Mouse (Mus musculus): ENCODE results near the gene Tctn1. TPM values are rescaled to one million over a fixed set of nuclear protein-coding genes. Genes with fewer than 3 reads are reported as not detected.

Tctn1 gene
- polyA plus RNA-seq (2012; rRNA removed), result 22.1 and 25.3 TPM in 2 replicates

DNA sequence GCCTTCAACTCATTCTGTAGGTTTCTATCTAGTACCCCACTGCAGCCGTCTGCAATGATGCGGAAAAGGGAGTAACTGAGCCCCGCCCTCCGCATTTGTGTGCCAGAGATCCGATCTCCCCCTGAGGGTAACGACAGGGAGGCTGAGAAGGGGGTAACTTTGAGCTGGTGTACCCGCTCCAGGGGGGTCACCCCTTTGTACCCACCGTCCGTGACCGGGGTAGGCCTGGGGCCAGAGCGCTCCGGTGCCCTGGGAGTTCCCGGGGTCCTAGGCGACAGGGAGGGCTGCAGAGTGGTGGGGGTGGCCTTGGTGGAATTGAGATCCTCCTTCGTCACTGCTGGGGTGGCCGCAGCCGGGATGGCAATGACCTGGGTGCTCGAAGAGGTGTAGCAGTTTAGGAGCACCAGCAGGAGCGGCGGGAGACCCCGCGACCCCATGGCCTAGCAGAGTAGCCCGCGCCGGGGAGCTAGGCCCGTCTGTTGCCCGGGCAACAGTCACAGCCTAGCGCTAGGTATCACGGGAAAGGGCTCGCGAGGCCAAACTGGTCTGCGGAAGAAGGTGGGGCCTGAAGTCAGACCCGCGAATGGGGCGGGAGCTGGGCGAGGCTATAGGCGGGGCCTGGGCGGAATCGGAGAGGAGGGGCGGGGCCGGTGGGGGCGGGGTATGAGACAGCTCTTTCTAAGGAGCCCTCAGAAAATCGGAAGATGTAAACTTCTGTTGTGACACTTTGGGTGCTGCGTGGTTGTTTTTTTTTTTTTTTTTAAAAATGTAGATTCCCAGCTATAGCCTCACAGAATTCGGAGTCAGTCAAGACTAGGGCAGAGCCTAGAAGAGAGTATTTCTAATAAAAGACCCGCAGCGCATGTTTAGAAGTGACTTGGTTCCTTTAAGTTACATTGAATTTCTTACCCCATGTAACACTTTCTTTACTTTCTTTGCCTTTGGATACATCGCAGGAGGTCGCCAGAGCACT lies at the start of gene Tctn1:
Gene Tctn1, minus strand, starts transcription at position 528 of the 973 bp plus-strand sequence.
- H3K36me3 ChIP-seq (ENCODE audit: control insufficient read depth, insufficient read depth, low read length), result no peaks in the 10 kb centered on the region
- WGBS, result 1% methylated on average over 49 of the region's 49 CpGs

DNA sequence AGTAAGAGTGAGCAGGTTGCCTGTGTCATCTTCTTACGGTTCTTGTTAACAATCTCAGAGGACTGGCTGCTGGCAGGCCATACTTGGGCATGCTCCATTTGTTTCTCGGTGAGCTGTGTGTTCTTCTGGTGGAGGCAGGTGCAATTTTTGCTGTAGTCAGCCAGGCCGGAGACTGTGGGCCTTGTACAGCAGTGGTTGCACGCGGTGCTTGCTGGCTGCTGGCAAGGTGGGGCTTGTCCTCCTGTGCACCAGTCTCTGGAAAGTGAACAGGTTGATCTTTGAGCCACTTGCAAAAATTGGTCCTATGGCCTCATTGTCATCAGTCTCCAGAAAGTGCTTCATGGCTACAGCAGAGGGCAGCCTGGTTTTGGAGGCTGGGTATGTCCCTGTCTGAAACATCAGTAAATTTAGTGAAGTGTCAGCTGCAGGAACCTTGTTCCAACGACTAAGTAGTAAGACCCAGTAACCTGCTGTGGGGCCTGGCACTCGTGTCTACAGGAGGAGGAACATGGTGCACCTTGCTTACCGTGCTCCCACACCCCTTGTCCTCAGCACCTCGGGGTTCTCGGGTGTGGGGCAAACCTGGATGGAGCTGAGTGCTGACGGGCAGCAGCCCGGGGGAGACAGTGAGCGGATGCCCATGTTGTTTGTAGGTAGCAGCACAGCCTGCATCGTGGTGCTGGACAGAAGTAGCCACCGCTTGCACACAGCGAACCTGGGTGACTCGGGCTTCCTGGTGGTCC lies 48.9 kb upstream of the Tctn1 start:
- WGBS, result 72% methylated on average over 17 of the region's 17 CpGs
- no peak for DNase-seq (ENCODE audit: low read depth in 1 of 2, low spot score in 2 of 2)
- Histone ChIP-seq H3K4me3 (ENCODE audit: extremely low read depth, insufficient read depth, insufficient read length) (no peak overlapping the region), H3K27me3 (ENCODE audit: control insufficient read depth, insufficient read depth, low read length) (no peaks in the 10 kb centered on the region), H3K27ac (ENCODE audit: insufficient read depth, low read length) (peak overlapping the region; percentile 1; the same call in 1 of the 2 replicates), H3K4me1 (ENCODE audit: control insufficient read depth, insufficient read depth, insufficient read length) (peaks cover 41% of the 10 kb centered on the region; the same call in 1 of the 2 replicates), H3K36me3 (ENCODE audit: control insufficient read depth, insufficient read depth, low read length) (peaks cover 17% of the 10 kb centered on the region)
- TF ChIP-seq POLR2A (IDR thresholded peaks at IDR 0.05; ENCODE audit: low read depth, low read length) (no peak), CTCF (IDR thresholded peaks at IDR 0.05; ENCODE audit: extremely low read depth, insufficient read depth, insufficient read length, insufficient replicate concordance) (no peak)

More for the DNA sequence above, at the start of gene Tctn1:
- H3K27me3 ChIP-seq (ENCODE audit: control insufficient read depth, insufficient read depth, low read length), result no peaks in the 10 kb centered on the region
- peak within 1 kb of the TSS; percentile 70 for H3K4me3 ChIP-seq (ENCODE audit: extremely low read depth, insufficient read depth, insufficient read length)
- peak; percentile 88 to 90 for DNase-seq (ENCODE audit: low read depth in 1 of 2, low spot score in 2 of 2)
- peak within 1 kb of the TSS; percentile 85 for H3K27ac ChIP-seq (ENCODE audit: insufficient read depth, low read length)
- TF ChIP-seq POLR2A (IDR thresholded peaks at IDR 0.05; ENCODE audit: low read depth, low read length) (no peak), CTCF (IDR thresholded peaks at IDR 0.05; ENCODE audit: extremely low read depth, insufficient read depth, insufficient read length, insufficient replicate concordance) (no peak)
- H3K4me1 ChIP-seq (ENCODE audit: control insufficient read depth, insufficient read depth, insufficient read length), result peaks cover 23% of the 10 kb centered on the region; the same call in 1 of the 2 replicates

DNA sequence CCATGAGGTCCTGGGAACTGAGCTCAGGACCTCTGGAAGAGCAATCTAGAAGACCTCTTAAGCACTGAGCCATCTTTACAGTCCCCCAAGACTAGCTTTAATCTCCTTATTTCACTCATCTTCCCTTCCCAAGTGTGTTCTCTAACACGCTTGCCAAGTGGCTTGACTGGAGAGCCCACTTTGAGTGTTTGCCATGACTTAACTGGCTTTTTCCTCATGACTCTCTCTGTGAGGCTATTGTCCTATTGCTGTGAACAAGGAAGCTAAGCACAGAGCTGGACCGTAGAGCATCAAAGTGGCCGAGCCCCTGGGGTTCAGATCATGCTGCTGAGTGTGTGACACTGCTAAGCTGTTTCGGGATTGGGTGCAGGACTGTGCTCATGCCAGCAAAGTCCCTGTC lies 48.1 kb upstream of the Tctn1 start:
- Histone ChIP-seq H3K4me1 (ENCODE audit: control insufficient read depth, insufficient read depth, insufficient read length) (peaks cover 36% of the 10 kb centered on the region; the same call in 1 of the 2 replicates), H3K27ac (ENCODE audit: insufficient read depth, low read length) (no peak overlapping the region), H3K36me3 (ENCODE audit: control insufficient read depth, insufficient read depth, low read length) (peaks cover 18% of the 10 kb centered on the region), H3K27me3 (ENCODE audit: control insufficient read depth, insufficient read depth, low read length) (no peaks in the 10 kb centered on the region), H3K4me3 (ENCODE audit: extremely low read depth, insufficient read depth, insufficient read length) (no peak overlapping the region)
- no peak for TF ChIP-seq CTCF (IDR thresholded peaks at IDR 0.05; ENCODE audit: extremely low read depth, insufficient read depth, insufficient read length, insufficient replicate concordance)
- no peak for TF ChIP-seq POLR2A (IDR thresholded peaks at IDR 0.05; ENCODE audit: low read depth, low read length)
- no peak for DNase-seq (ENCODE audit: low read depth in 1 of 2, low spot score in 2 of 2)
- WGBS, result 97% methylated on average over 4 of the region's 4 CpGs

DNA sequence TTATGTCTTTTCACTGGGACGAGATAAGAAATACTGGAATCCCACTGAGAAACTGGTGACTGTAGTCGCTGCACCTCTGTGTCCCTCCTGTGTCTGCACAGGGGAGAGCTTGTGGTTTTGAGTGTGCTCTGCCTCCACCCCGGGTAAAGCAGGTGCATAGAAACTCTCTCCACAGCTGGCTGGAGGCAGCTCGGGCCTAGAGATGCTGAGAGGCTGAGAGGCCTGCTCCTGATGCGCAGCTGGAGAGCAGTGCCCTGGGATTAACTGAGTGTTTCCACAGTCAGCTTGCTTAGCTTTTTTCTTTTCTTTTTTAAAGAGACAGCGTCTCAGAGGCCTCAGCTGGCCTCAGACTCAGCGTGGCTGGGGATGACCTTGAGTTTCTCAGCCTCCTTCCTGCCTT lies 47.4 kb upstream of the Tctn1 start:
- no peaks in the 10 kb centered on the region for H3K27me3 ChIP-seq (ENCODE audit: control insufficient read depth, insufficient read depth, low read length)
- WGBS, result 32% methylated on average over 7 of the region's 7 CpGs
- H3K4me3 ChIP-seq (ENCODE audit: extremely low read depth, insufficient read depth, insufficient read length), result no peak overlapping the region
- DNase-seq (ENCODE audit: low read depth in 1 of 2, low spot score in 2 of 2), result peak in 1 of 2 experiments; percentile 20
- TF ChIP-seq POLR2A (IDR thresholded peaks at IDR 0.05; ENCODE audit: low read depth, low read length), result no peak
- TF ChIP-seq CTCF (IDR thresholded peaks at IDR 0.05; ENCODE audit: extremely low read depth, insufficient read depth, insufficient read length, insufficient replicate concordance), result no peak
- peaks cover 18% of the 10 kb centered on the region for H3K36me3 ChIP-seq (ENCODE audit: control insufficient read depth, insufficient read depth, low read length)
- peaks cover 30% of the 10 kb centered on the region; the same call in 1 of the 2 replicates for H3K4me1 ChIP-seq (ENCODE audit: control insufficient read depth, insufficient read depth, insufficient read length)
- H3K27ac ChIP-seq (ENCODE audit: insufficient read depth, low read length), result peak overlapping the region; percentile 25; the same call in 1 of the 2 replicates

DNA sequence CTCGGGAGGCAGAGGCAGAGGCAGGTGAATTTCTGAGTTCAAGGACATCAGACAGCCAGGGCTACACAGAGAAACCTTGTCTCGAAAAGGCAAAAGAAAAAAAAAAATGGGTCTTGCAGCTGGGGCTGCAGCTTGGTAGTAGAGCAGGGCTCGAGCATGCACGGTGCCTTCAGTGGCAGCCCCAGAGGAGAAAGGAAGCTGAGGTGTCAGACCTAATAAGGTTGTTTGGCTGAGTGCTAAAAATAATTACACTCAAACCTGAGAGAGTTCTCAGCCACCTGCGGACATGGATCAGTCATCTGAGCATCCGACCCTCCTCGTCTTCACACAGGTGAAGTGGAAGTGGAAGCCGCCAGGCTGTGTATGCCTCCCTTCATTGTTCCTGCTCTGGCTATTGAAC lies 46.4 kb upstream of the Tctn1 start:
- H3K36me3 ChIP-seq (ENCODE audit: control insufficient read depth, insufficient read depth, low read length), result peaks cover 18% of the 10 kb centered on the region
- H3K4me1 ChIP-seq (ENCODE audit: control insufficient read depth, insufficient read depth, insufficient read length), result peaks cover 28% of the 10 kb centered on the region; the same call in 1 of the 2 replicates
- no peaks in the 10 kb centered on the region for H3K27me3 ChIP-seq (ENCODE audit: control insufficient read depth, insufficient read depth, low read length)
- H3K27ac ChIP-seq (ENCODE audit: insufficient read depth, low read length), result peak overlapping the region; percentile 62
- WGBS, result 33% methylated on average over 8 of the region's 8 CpGs
- TF ChIP-seq POLR2A (IDR thresholded peaks at IDR 0.05; ENCODE audit: low read depth, low read length), result no peak
- no peak for TF ChIP-seq CTCF (IDR thresholded peaks at IDR 0.05; ENCODE audit: extremely low read depth, insufficient read depth, insufficient read length, insufficient replicate concordance)
- no peak overlapping the region for H3K4me3 ChIP-seq (ENCODE audit: extremely low read depth, insufficient read depth, insufficient read length)
- no peak for DNase-seq (ENCODE audit: low read depth in 1 of 2, low spot score in 2 of 2)

DNA sequence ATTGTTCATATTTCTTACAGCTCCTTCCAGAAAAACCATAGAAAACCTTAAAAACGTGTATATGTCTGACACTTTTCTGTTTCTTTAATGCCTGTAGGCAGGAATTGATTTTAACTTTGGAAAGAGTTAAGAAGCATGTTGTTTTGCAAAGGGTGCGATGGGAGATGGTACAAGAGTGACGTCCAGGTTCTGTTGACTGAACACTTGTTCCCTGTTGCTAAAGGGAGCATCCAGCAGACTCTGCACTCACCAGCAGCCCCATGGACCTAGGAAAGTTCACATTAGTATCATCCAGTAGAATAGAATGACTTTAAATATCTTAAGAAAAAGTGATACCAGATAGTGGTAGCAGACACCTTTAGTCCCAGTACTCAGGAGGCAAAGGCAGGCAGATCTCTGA lies 42.3 kb upstream of the Tctn1 start:
- Histone ChIP-seq H3K36me3 (ENCODE audit: control insufficient read depth, insufficient read depth, low read length) (peaks cover 10% of the 10 kb centered on the region), H3K27me3 (ENCODE audit: control insufficient read depth, insufficient read depth, low read length) (no peaks in the 10 kb centered on the region), H3K4me1 (ENCODE audit: control insufficient read depth, insufficient read depth, insufficient read length) (peaks cover 16% of the 10 kb centered on the region; the same call in 1 of the 2 replicates), H3K27ac (ENCODE audit: insufficient read depth, low read length) (no peak overlapping the region), H3K4me3 (ENCODE audit: extremely low read depth, insufficient read depth, insufficient read length) (no peak overlapping the region)
- no peak for DNase-seq (ENCODE audit: low read depth in 1 of 2, low spot score in 2 of 2)
- TF ChIP-seq POLR2A (IDR thresholded peaks at IDR 0.05; ENCODE audit: low read depth, low read length) (no peak), CTCF (IDR thresholded peaks at IDR 0.05; ENCODE audit: extremely low read depth, insufficient read depth, insufficient read length, insufficient replicate concordance) (no peak)
- WGBS, result 93% methylated on average over 3 of the region's 3 CpGs
